Mouse (Mus musculus) liver, embryonic 14.5 days (tissue): Measurements from ENCODE around the gene BC004004.

Source experiments
- CTCF ChIP-seq: IDR thresholded peaks from 2 replicates; pipeline ENCODE4 v1.5.1; 2016; ENCODE audit warnings: antibody characterized with exemption, low read depth, control low read depth
- EP300 ChIP-seq: IDR thresholded peaks from 2 replicates; pipeline ENCODE4 v1.6.1; 2016; ENCODE audit warnings: antibody characterized with exemption, low read depth

- TF ChIP-seq EP300 = no peak
- TF ChIP-seq CTCF = no peak
These were observed 5.3 kb downstream of the BC004004 start for GRCm38 (mm10) chr17:29273889-29274288.
